Mouse (Mus musculus): ENCODE data around the gene Fignl2.

DNA sequence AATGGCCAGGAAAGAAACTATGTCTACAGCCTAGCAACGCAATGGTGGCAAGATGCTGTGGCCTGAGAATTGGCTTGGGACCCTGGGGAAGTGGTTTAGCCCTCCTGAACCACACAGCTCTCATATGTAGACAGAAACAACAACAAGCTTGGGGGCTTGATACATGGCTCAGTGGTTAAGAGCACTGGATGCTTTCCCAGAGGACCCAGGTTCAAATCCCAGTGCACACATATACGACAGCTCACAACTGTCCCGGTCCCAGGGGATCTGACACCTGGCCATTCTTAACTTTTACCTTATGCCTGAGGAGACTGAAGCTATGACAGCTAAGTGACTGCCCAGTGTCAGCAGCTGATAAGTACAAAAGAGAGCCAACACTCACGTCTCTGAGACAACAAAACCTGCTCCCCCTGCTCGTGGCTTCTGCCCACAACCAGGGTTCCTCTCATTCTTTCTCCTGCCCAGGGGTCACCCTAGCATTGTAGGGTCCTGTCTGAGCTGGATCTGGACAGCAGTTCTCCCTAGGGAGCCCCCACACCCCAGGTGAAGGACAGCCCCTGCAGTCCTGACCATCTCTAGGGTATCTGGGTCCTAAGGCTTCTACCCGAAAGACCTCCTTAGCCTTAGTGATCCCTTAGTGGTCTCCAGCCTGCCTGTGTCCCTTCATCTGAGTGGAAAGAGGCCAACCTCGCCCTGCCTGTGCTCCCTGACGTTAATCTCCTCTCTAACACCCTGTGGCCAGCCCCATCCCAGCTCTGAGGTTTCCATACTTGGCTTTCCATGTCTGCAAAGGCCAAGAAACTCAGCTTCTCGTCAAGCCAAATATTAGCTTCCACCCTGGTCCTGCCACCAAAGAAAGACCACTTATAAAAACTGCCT is 43.3 kb upstream of the Fignl2 start:
- TF ChIP-seq CTCF (IDR thresholded peaks at IDR 0.05; ENCODE audit: low read depth, low read length) (no peak), TAL1 (conservative IDR thresholded peaks at IDR 0.05; ENCODE audit: low read depth, low read length) (no peak), GATA1 (IDR thresholded peaks at IDR 0.05; ENCODE audit: borderline replicate concordance, low read length) (no peak), POLR2AphosphoS5 (IDR thresholded peaks at IDR 0.05; ENCODE audit: insufficient replicate concordance, low read depth, low read length) (no peak)

All from G1E (cell line).